Mouse (Mus musculus) adrenal gland, postnatal 25 days (tissue): ENCODE data around the gene Psmd12. TPM values are rescaled to one million over a fixed set of nuclear protein-coding genes. Genes with fewer than 3 reads are reported as not detected.
"Not testable (repeated sequence)": the region's sequence is repeated elsewhere in the genome, so short reads cannot be mapped to it uniquely, and the experiment has no call there.

Source experiments
- DNase-seq: peaks from one replicate; pipeline ENCODE4 v3.0.0; 2021; ENCODE audit warnings: mixed read lengths
- total RNA-seq: library from RNA; stranded (reverse); gene quantifications from 2 replicates; pipeline ENCODE4 v1.2.3, GENCODE M21; 2021

Gene Psmd12
- total RNA-seq, 1 experiment from 2014 or later = 98.8 TPM

DNA sequence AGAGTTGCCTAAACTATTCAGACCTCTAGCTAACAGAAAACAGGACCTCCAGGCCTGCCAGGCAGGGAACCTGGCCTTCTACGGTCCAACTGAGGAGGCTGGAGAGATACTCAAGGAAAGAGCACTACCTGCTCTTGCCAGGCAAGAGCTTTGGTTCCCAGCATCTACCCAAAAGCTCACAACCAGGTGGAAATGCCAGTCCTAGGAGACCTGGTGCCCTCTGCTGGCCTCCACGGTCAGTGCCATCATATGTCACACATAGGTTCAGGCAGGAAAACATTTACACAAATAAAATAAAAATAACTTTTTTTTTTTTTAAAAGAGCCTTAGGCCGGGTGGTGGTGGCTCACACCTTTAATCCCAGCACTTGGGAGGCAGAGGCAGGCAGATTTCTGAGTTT lies 16.8 kb upstream of the Psmd12 start:
- DNase-seq = no peak

DNA sequence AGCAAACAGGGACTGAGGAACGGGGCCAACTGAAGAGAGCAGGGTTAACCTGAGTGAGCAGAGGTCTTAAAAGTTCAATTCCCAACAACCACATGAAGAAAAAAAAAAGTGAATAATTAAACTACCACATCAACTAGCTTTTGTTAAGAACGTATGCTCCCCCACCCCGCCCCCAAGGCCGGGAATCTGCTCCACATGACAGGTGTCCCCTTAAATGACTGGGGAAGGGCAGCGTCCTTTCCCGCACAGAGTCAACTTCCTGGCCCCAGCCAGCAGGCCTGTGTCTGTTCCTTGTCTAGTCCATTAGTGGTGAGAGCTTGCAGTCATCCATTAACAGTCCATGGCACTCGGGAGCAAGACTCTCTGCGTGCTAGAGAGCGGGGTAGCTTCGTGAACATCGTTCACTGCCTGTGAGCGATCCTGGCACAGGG lies 16.0 kb upstream of the Psmd12 start:
- no peak for DNase-seq

DNA sequence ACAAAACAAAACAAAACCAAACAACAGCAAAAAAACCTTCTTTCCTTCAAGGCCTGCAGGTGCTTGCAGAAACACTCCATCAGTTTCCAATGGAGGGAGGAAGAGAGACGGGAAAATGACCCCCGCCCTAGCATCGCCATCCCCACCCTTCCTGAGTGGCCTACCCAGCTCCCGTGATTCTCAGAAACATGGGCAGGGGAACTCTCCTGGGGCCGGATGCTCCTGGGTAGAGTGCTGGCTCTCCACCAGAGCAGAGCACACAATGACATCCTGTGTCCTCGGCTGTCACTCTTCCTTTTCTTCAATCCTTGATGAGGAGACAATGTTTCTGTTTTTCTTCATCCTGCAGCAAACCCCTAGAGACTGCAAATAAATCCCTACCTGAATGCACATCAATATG lies 15.1 kb upstream of the Psmd12 start:
- no peak for DNase-seq

DNA sequence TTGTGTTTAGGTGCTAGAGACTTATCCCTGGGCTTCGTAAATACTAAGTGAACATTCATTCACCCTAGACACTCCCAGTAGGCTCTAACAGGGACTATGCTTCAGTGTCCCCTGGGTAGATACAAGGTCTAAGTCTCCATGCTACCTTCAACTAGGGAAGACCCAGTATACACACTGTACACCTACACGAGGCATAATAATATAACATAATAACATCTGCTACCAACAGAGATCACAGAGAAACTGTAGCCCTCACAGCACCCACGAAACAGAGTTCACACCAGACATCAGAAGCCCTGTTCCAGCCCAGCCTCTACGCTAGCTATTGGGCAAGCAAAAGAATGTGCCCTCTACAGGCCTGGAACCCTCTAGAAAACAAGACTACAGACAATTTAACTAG lies 14.2 kb upstream of the Psmd12 start:
- no peak for DNase-seq

DNA sequence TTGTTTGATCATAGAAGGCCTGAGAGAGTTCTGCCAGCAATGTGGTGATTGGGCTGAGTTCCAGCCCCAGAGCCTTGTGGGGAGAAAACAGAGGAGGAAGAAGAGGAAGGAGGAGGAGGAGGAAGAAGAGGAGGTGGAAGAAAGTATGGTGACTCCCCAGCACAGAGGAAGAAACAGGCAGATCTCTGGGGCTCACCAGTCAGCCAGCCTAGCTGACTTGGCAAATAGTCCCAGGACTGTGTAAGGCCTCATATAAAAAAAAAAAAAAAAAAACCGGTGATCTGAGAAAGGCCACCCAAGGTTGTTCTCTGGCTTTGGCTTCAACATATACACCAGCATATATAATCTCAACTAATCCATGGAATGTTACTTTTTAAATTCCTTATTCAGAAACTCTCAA lies 13.3 kb upstream of the Psmd12 start:
- DNase-seq = no peak

DNA sequence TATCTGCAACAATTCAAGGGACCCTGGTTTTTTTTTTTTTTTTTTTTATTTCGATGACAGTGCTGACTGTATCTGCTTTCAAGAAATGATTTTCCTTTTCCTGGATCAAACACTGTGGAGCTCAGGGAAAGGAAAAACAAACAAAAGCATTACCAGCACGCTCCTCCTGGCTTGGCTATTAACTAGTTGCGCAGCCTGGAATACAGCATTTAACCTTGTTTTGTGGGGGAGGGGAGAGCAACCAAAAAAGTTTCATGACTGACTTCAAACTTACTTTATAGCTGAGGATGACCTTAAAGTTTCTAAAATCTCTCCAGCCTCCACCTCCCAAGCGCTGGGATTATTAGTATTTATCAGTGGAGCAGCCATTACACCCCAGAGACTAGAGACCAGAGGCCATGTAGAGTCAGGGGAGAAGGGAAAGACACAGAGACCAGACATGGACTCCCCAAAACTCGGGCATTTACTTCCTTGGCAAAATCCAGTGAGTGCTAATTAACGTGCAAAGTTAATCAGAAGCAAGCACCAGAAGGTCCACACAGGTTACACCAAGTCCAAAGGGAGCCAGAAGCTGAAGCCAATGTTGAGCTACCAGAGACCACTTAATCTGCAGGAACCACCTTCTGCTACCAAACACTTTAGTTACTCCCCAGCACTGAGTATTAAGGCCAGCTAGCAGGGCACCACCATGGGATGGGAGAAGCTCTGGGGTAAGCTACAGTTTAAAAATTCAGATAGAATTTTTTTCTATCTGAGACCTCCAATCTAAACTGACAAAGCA lies 12.5 kb upstream of the Psmd12 start:
- DNase-seq = no peak

DNA sequence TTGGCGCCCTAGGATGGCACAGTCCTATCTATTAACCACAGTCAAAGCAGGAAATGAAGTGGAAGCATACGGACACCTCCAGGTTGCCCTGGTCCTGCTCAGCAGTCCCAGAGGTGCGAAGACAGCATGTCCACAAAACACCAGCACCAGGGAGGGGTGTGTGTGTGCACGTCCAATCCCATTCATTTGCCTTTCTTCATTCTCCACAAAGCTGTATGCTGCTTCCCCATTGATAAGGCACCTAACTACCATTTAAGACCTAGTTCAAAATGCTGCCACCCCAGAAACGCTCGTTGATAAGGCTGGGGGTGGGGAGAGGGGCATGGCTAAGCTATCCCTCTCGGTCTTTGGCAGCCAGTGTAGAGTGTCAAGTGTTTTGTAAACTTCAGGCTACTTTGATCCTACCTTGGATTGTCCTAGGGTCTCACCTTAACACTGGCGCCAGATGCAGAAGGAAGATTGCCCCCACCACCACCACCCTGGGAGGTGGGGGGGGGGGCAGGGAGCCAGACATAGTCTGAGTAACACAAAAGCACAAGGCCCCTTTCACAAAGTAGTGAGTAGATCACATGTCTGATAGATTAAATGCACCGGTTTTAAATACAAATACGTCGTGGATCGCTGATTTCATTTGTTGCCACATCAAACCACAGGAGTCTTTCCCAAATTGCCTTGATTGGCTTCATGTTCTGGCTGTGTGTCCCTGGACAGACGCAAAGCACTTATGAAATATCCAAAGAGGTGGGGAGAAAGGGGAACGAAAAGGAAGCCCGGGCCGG lies 10.8 kb upstream of the Psmd12 start:
- no peak for DNase-seq

DNA sequence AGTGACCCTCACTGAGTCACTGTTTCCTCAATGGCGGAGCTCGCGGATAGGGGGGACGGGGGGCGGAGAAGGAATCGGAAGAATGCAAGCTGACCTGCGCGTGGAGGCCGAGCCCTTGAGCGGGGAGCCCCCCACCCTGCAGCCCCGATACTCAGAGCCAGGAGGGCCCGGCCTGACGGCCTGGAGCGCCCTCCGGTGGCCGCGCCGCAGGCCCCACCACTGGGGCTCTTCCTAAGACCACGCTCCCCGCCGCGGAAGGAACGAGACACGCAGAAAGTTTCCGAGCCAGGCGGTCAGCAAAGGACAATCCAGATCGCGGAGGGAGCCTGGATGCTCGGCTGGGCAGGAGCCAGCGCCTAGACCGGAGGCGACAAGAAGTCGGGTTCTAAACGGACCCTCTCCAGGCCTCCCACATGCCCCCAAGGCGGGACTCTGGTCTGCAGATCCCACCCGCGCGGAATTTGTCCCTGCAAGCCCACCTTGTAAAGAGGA lies 10.2 kb upstream of the Psmd12 start:
- DNase-seq = peak; percentile 77

DNA sequence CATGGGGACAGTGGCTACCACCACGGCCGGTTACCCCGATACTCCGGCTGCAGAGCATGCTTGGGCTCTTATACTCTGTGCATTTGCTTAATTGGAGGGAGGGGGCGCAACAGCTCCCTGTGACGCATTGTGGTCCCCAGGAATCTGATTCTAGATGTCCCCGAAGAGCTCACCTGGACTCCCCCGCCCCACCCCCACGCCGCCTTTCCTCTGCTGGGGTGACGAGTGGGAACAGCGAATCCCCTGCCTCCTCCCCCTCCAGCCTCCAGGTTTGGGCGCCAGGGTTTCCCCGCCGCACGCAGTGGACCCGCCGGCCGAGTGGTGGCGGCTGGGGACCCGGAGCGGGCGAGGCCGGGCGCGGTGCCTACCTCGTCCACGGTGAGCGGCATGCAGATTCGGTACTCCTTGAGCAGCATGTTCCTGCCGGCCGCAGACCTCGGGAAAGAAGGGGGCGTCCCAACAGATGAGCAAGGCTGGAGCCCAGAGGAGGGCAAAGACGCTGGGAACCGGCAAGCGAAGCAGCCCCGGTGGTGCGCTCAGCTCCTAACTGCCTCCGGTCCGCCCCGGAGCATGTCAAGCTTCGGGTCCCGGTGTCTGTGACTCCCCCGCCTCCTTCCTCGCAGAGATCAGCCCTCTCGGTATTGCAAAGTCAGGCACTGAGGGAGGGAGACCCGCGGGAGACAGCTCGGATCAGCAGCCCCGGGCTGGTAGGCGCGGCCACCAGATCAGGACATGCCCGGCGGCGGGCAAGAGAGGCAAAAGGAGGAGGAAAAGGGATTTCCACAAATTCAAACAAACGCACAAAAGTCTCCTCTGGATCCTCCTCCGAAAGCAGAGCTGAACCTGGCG lies 9.5 kb upstream of the Psmd12 start:
- DNase-seq = peak; percentile 69

DNA sequence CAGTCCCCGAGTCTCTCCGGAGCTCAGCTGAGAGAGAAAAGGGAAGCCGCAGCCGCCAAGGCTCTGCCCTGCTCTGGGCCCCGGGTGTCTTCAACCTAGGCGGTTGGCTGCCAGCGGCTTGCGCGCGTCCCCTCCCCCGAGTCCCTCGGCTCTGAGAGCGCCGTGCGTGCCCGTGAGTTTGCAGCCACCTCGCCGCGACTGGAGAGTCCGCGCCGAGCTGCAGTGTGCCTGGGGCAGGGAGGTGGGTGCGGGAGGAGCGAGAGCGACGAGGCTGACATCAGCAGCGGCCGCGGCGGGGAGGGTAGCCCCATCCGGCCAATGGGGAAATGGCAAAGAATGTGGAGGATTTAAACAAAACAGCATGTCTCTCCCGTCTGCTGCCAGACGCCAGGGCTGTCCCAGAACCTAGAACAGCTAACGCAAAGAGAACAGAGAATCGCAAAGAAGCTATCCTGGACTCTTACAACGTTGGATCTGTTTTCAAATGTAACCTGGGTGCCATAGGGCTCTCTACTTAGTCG lies 8.7 kb upstream of the Psmd12 start, which contains the start of gene Pitpnc1:
Gene Pitpnc1 (minus strand): TSS at position 179 of the 521 bp plus-strand sequence.
- peak; percentile 91 for DNase-seq

DNA sequence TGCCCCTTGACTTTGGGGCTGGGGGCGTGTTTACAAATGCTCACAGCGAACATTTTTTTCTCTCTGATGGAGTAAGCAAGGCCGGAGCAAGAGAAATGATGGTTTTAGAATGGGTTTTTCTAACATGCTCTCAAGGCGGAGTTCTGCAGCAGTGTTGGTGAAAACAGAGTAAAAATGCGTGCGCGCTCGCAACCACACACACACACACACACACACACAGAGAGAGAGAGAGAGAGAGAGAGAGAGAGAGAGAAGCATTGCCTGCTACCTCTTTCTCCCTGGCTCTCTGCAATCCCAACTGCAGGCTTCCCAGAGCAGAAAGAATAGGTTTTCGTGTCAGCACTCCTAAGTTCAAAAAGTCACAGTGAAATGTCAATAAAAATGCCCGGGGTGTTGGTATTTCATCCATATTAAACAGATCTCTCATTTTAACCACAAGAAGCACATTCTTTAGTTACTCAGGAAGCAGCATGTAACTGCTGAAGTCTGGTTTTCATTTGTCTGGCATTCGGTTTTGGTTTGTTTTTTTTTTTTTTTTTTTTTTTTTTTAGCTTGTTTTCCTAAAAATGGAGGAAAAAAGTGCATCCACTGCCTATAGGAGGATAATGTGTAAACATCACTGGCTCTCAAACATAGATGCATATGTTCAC lies 8.1 kb upstream of the Psmd12 start:
- no peak for DNase-seq

DNA sequence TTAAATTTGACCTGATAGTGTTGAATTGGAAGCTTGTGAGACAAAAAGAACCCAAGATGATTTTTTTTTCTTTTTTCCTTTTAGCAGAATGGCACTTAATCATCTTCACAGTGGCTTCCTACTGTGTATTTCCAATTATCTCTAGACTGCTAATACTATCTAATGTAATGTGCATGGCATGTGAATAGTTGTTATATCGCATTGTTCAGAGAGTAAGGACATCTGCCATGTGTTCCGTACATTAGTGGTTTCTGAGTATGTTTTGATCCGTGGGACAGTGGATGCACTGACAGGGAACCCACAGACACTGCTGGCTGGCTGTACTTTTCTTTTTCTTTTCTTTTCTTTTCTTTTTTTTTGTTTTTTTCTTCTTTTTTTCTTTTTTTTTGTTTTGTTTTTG lies 7.0 kb upstream of the Psmd12 start:
- DNase-seq = no peak

DNA sequence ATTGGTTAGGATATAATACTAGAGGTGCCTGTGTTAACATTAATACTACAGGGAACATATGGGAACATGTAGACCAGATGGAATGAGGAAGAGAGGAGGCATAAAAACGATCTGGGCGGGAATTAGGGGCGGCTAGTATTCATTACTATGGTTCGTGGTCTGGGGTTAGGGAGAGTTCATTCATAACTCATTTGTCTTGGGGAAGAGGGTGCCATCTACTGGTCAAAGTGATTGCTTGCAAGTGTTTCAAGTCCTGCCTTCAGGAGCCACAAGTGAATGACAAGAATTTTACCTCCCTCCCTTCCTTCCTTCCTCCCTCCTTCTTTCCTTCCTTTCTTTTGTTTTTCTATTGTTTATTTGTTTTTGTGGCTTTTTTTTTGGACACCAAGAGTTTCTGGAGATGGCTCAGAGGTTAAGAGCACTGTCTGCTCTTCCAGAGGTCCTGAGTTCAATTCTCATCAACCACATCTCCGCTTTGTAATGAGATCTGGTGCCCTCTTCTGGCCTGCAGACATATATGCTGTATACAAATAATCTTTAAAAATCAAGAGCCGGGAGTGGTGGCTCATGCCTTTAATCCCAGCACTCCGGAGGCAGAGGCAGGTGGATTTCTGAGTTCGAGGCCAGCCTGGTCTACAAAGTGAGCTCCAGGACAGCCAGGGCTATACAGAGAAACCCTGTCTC lies 6.0 kb upstream of the Psmd12 start:
- no peak for DNase-seq

DNA sequence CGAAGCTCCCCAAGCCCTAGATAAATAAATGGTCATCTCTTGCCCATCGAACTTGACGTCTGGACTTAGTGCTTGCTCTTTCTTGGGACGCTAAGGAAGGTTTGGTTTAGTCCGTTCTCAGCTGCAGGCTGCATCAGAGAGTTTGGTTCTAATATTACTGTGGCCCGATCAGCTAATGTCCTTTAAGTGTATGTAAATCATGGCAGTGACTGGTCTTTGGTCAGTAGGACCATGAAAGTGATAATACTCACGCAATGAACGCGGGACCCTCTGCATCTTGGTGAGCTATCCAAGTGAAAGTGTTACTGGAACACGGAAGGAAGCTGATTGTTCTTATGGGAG lies 549 bp downstream of the Psmd12 start:
- no peak for DNase-seq

DNA sequence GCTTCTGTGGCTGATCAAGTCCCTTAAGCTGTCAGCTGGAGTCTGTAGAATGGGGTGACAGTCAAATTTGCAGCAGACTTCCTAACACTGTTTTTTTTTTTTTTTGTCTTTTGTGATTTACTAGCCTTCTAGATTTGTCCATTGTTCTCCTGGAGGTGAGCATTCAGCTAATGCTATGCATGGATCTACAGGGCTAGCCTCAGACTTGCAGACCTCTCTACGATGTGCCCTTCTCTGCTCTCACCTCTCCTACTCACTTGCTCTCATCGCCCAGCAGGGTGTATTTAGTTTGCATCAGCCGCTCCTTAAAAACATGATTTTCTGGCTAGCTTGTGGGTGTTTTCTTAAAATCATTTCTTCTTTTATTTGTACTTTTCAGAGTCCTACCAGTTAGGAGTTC lies 5.1 kb downstream of the Psmd12 start:
- DNase-seq = no peak

DNA sequence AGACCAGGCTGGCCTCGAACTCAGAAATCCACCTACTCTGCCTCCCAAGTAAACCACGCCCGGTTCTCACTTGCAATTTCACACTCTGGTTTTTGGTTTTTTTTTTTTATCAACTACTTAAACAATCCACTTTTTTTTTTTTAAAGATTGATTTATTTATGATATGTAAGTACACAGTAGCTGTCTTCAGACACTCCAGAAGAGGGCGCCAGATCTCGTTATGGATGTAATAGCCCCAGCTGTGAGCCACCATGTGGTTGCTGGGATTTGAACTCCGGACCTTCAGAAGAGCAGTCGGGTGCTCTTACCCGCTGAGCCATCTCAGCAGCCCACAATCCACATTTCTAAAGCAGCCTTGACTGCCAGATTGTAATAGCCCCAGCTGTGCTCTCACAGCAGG lies 23.5 kb downstream of the Psmd12 start:
- DNase-seq = no peak

DNA sequence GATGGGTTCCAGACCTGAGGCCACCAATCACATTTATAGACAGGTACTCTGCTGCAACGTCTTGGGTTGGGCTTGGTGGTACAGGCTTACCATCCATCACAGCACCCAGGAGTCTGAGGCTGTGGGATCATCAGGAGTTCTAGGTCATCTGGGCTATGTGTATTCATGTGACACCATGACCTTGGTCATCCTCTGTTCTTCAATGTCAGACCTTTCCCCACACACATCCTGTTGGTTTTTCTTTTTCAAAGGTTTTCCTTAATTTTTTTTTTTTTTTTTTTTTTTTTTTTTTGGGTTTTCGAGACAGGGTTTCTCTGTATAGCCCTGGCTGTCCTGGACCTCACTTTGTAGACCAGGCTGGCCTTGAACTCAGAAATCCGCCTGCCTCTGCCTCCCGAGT lies 25.1 kb downstream of the Psmd12 start:
- not testable (repeated sequence) for DNase-seq

DNA sequence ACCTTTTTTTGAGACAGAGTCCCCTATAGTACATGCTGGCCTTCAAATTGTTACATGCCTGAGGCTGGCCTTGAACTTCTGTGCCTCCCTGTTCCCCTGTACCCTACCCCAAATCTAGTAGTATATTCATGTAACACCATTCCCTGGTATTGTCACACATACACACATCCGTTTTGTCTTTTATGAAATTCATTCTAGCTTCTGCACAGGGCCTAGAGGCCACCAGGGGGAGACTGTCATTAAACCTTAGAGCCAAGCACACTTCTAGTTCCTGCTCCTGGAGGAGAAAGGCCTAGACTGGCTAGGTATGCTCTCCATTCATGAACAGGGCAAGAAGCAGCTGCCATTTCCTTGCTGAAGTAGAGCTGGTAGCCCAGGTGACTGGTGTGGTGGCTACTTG lies 27.0 kb downstream of the Psmd12 start:
- no peak for DNase-seq

DNA sequence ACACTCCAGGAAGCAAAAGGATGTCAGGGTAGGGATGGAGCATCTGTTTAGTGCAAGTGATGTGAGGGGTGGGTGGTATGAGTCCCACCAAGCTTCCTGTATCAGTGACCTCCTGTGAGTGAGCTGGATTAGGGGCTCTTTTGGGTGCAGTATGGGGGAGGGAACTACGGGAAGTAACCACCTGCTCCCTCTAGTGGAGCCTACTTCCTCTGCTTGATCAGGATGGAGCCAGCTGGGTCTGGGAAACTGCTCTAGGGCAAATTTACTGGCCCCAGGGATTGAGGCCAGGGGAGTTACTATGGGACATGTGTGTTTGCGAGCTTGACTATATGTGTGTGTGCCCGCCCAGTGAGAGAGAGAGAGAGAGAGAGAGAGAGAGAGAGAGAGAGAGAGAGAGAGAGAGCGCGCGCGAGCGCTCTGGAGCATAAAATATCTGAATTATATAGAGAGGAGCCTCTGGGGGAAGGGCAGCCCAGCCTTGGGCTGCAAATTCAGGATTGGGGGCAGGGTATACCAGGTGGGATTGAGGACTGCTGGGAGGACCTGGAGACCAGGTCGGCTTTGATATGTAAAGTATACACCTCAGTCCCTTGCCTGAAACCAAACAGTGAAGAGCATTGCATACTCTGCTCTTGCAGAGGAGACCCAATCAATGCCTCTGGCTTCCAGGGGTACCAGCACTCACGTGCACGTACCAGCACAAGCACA lies 30.5 kb downstream of the Psmd12 start:
- DNase-seq = no peak
